Mouse (Mus musculus) adrenal gland, postnatal 25 days (tissue): ENCODE results near the gene Rsad2. TPM values are rescaled to one million over a fixed set of nuclear protein-coding genes. Genes with fewer than 3 reads are reported as not detected.

Source experiments
- DNase-seq: peaks from one replicate; pipeline ENCODE4 v3.0.0; 2021; ENCODE audit warnings: mixed read lengths
- microRNA-seq, 2 experiments: library from miRNA; unstranded; fragments of <30 nt; microRNA quantifications; one replicate each; pipeline ENCODE4 v1.2.0; 2021
- total RNA-seq: library from RNA; stranded (reverse); gene quantifications from 2 replicates; pipeline ENCODE4 v1.2.3, GENCODE M21; 2021

The Rsad2 gene
- total RNA-seq, 1 experiment from 2014 or later = 18.5 TPM

GRCm38 (mm10) chr12:26401254-26401653 is 55.0 kb downstream of the Rsad2 start:
- DNase-seq = no peak

GRCm38 (mm10) chr12:26400762-26401161 is 55.5 kb downstream of the Rsad2 start:
- no peak for DNase-seq

GRCm38 (mm10) chr12:26399391-26399790 is 56.9 kb downstream of the Rsad2 start:
- no peak for DNase-seq

- DNase-seq = no peak
These were observed 57.7 kb downstream of the Rsad2 start for GRCm38 (mm10) chr12:26398597-26398996.

- no peak for DNase-seq
These were observed 61.5 kb downstream of the Rsad2 start for GRCm38 (mm10) chr12:26394485-26395470.

GRCm38 (mm10) chr12:26393291-26393690 is 63.0 kb downstream of the Rsad2 start:
- no peak for DNase-seq

Small RNA genes within 50 kb of the gene (microRNA-seq; reads per million reads assigned to microRNA genes)
- gene Mir6538 = 41.6 to 134 reads per million in 2 experiments

Other genes starting within 250 kb of the Rsad2 start
- gene Rnf144a, start 41.2 kb downstream of the Rsad2 start, total RNA-seq = 15.1 and 21.5 TPM in 2 replicates
- 24.0 and 24.6 TPM in 2 replicates for gene Cmpk2, start 12.8 kb upstream of the Rsad2 start, total RNA-seq